Mouse (Mus musculus) erythroblast, adult 5-6 weeks (primary cell): ENCODE results near the gene Pum1. TPM values are rescaled to one million over a fixed set of nuclear protein-coding genes. Genes with fewer than 3 reads are reported as not detected.
A peak's percentile ranks its signal among the peaks of the same experiment; 100 is the strongest.

Source experiments
- ATAC-seq: replicated peaks from 2 replicates; pipeline ENCODE4 v1.8.0; 2016; ENCODE audit warnings: moderate number of reproducible peaks, mild to moderate bottlenecking, moderate TSS enrichment, inconsistent platforms; ENCODE audit not compliant: poor library complexity, low FRiP score, severe bottlenecking
- total RNA-seq, 2 experiments: library from RNA; stranded (forward) in 1 of 2; stranded (reverse) in 1 of 2; fragments of 150-400 nt in 1 of 2; fragments of 200-764, 138-1000 nt in 1 of 2; gene quantifications; 2 replicates each; pipeline versions ENCODE4 v1.2.3 to v1.2.4; 2015 to 2017; ENCODE audit warnings: low replicate concordance in 2 of 2

The Pum1 gene
- total RNA-seq, 2 experiments from 2014 or later: 166 to 245 TPM

- no peak for ATAC-seq
Observed at GRCm38 (mm10) chr4:130713430-130713829, 50.3 kb downstream of the Pum1 start.

GRCm38 (mm10) chr4:130715126-130715525 is 52.0 kb downstream of the Pum1 start:
- ATAC-seq: peak; percentile 83

- peak; percentile 56 for ATAC-seq
Observed at GRCm38 (mm10) chr4:130715623-130716022, 52.5 kb downstream of the Pum1 start.

GRCm38 (mm10) chr4:130719348-130719747 is 56.2 kb downstream of the Pum1 start:
- ATAC-seq: no peak

DNA sequence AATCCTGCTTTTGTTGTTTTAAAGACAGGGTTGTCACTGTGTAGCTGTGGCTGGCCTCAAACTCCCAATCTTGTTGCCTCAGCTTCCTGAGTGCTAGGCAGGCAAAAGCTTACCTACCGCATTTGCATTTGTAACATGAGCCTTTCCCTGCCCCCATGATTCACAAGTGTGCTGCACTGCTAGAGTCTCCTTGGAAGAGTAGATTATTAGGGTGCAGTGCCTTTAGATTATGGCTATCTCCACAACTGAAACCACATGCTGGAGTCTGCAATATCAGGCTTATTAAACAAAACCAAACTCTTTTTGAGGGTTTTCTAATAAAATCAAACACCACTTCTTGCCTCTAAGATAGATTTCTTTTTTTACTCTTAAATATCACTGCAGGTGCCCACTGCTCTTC is 59.5 kb downstream of the Pum1 start:
- ATAC-seq: peak; percentile 73

- ATAC-seq: no peak
Observed at GRCm38 (mm10) chr4:130726118-130726517, 63.0 kb downstream of the Pum1 start.

DNA sequence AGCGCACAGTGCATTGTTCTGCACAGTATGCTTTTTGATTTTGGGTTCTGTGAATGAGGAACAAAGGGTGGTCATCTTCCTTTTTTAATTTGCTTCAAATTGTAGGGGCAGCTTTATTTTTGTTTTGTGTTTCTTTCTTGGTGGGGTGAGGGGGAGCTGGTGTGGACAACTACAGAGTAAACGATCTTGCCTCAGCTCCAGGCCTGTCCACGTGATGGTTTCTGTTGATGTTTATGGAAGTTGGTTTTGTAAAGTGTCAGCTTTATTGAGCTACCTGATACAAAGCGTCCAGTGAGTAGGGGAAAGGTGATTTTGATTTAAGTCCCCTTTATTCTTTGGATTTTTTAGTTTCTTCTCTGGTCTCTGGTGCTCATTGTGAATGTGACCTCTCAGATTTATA is 72.8 kb downstream of the Pum1 start:
- ATAC-seq: no peak

- ATAC-seq: peak; percentile 84
Observed at GRCm38 (mm10) chr4:130738527-130738926, 75.4 kb downstream of the Pum1 start.

- ATAC-seq: no peak
Observed at GRCm38 (mm10) chr4:130744058-130744457, 80.9 kb downstream of the Pum1 start.

DNA sequence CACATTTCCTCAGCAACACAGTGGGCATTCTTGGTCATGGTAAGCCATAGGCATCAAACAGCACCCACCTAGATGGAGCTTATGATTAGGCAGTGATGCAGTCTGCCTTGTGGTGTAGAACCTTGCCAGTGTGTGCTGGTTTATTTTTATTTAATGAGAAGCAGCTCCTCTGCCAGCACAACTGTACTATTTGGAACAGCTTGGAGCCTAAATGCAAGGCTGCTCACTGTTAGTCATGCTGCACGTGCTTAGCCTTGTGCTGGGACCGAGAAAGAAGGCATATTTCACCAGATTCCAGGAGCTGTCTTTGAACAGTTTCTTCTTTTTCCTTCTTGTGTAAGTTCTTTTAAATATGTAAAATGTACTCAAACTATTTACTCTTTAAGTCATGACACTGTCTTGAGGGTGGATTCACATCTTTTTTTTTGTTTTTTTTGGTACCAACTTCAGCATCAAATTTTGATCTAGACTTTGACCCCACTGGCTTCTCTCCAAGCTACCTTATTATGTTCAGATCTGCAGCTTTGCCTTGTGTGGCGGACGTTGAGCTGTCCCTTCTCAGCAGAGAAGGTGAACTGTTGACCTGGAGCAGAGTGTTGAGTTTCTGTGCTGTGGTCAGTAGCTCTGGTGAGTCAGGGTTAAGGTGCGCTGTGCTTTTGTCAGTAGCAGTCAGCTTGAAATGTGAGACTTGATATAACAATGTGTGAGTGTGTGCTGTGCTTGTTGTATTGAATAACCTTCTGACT is 82.6 kb downstream of the Pum1 start:
- ATAC-seq: no peak

- ATAC-seq: no peak
Observed at GRCm38 (mm10) chr4:130749566-130749965, 86.4 kb downstream of the Pum1 start.

DNA sequence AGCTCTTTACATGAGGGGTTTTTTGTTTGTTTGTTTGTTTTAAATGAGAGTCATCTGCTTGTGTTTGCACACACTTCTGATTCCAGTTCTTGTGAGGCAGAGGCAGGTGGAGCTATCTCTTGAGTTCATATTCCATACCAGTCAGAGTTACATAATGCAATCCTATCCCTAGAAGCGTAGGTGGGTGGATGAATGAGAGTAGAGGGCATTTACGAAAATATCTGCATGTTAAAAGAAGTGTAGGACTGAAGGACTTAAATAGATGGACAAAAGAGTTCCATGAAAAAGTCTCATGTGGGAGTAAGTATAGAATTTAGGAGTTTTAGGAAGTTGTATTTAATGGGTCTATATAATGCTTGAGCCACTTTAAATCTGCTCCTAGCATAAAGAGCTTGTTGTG is 88.8 kb downstream of the Pum1 start:
- no peak for ATAC-seq

- ATAC-seq: no peak
Observed at GRCm38 (mm10) chr4:130752591-130752990, 89.5 kb downstream of the Pum1 start.

- ATAC-seq: no peak
Observed at GRCm38 (mm10) chr4:130753755-130754154, 90.6 kb downstream of the Pum1 start.

DNA sequence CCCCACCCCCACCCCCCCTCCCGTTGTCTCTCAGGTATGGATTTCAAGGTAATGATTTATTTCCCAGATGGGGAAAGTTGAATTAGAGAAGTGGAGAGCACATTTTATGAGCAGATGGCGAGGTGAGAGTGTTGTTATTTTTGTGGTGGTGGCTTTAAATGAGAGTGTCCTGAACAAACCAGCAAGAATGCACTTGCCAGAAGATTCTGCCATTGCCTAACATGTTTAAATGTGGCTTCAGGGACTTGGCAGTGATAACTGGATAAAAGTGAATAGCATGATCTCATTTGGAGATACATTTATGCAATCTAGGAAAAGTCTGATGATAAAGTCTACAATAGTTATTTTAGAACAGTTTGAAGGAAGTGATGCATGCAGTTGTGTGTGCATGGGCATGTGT is 91.7 kb downstream of the Pum1 start:
- no peak for ATAC-seq

GRCm38 (mm10) chr4:130759875-130760274 is 96.8 kb downstream of the Pum1 start:
- no peak for ATAC-seq

DNA sequence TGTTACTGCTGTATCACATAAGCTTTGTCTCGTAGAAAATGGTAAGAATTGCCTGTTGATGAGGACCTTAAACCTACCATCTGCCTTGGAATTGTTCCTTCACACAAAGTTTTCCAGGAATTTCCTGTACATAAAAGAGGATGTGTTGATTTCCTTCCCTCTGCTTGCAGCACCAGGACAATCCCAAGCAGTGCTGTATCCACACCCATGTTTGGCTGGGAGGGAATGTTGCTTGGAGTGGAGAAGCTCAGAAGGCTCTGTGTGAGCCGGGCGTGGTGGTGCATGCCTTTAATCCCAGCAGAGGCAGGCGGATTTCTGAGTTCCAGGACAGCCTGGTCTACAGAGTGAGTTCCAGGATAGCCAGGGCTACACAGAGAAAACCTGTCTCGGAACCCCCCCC is 98.7 kb downstream of the Pum1 start:
- no peak for ATAC-seq

DNA sequence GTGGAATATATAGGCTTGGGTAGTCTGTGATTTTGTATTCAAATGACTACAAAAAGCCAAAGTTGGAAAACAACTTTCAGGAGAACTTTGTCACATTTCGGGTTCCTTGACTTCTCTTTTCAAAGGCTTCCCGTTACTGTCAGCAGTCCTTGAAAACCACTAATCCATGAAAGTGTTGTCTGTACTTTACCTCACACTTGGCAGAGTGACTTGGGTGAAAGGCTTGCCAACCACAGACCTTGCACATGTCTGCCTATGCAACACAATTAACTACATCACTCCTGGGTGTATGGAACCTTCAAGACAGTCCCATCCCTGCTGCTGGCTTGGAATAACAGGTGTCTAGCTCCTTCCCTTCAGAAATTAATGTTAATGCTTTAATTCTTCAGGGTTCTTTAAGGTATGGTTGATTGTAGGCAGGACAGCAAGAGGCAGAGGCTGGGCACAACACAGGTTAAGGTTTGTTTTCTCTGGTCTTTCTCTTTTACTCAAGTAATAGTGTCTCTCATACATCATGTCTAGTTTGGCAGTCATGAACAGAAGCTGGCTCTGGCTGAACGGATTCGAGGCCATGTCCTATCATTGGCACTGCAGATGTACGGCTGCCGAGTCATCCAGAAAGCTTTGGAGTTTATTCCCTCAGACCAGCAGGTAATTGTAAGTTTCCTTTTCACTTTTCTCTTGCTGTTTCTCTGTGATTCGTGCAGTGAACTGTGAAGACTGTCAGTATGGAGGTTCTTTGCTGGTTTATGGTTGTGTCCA is 102.5 kb downstream of the Pum1 start:
- ATAC-seq: no peak

DNA sequence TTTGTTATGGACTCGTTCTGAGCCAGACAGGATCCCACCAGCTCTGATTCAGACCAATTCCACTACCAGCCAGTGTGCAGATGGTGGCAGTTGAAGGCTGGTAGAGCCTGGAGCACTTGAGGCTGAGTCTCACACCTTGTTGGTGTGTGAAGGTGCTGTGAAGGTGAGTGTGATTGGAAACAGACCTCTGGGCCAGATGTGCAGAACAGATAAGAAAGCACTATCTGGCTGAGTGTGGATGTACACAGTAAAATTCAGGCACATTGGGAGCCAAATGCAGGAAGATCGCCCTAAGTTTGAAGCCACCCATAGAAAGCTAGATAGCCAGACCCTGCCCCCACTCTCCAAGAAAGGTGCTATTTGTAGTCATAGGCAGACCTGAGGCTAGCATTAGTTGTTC is 103.3 kb downstream of the Pum1 start:
- ATAC-seq: no peak

DNA sequence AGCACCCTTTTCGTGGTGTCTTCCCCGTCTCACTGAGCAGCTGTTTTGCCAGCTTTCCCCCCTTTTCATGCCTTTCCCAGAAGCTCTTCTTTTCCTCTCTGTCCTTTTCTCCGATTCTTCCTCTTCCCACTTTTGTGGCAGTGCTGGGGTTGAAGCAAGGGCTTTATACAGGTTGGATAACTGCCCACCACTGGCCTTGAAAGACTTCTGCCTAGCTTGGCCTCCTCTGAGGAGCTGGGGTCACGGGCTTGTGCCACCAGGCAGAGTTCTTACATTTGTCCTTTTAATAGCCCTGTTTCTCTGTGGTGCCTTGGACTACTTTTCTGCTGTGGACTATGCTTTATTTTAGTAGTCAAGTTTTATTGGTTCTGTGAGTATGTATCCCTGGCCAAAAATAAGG is 103.8 kb downstream of the Pum1 start:
- no peak for ATAC-seq

DNA sequence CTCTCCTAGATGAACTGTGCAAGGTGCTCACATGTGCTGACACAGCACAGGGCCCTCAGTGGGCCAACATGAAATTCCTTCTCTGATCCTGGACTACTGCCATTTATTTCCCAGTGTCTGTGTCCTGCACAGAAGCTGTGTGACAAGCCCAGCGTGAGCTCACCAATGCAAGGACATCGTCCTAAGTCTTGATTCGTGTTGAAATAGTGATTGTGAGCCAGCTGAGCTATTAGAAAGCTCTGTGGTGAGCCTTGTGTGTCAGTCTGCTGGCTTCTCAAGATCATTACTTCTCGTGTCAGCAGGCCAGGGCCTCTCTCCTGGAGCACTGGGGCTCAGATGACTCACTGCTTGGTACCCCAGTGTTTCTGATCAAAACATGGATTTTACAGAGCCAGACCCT is 110.8 kb downstream of the Pum1 start:
- no peak for ATAC-seq
